Mouse (Mus musculus) cerebellum, adult 9-10 months (tissue): ENCODE measurements around the gene Stoml2.

Experiments used
- DNase-seq: peaks from one replicate; pipeline ENCODE4 v3.0.0; 2022

Stoml2 gene

GRCm38 (mm10) chr4:43031237-43031995, at the start of gene Stoml2:
Gene Stoml2, minus strand, starts transcription at chr4:43031710.
- DNase-seq: peak; percentile 96

- DNase-seq: no peak
Measured at GRCm38 (mm10) chr4:43078071-43078718, 46.7 kb upstream of the Stoml2 start.

- no peak for DNase-seq
Measured at GRCm38 (mm10) chr4:43074923-43075322, 43.4 kb upstream of the Stoml2 start.

DNA sequence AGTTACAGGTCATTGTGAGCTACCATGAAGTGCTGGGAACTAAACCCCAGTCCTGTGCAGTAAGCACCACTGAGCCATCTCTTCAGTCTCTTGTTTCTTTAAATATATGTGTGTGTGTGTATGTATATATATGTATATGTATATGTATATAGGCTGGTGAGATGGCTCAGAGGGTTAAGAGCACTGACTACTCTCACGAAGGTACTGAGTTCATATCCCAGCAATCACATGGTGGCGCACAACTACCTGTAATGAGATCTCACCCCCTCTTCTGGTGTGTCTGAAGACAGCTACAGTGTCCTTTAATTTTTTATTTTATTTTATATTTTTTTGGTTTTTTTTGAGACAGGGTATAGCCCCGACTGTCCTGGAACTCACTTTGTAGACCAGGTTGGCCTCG, 34.0 kb upstream of the Stoml2 start:
- DNase-seq: no peak

DNA sequence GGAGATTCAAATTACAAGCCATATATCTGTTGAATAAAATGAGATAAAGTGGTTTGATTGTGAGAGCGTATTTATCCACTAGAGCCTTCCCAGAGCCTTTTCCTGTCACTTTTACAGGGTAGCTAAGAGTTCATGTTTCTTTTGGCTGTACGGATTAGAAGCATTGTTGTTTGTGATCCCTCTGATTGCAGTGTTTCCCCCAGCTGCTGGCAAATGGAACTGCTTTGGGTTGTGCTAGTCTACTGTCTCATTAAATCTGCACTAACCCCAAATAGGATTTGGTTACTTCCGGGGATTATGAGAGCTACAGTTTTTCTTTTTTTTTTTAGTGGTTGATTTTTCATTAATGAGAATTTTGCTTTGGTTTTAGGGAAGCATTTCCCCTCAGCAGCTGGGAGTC, 28.8 kb upstream of the Stoml2 start:
- no peak for DNase-seq

- DNase-seq: no peak
Measured at GRCm38 (mm10) chr4:43059697-43060096, 28.2 kb upstream of the Stoml2 start.

DNA sequence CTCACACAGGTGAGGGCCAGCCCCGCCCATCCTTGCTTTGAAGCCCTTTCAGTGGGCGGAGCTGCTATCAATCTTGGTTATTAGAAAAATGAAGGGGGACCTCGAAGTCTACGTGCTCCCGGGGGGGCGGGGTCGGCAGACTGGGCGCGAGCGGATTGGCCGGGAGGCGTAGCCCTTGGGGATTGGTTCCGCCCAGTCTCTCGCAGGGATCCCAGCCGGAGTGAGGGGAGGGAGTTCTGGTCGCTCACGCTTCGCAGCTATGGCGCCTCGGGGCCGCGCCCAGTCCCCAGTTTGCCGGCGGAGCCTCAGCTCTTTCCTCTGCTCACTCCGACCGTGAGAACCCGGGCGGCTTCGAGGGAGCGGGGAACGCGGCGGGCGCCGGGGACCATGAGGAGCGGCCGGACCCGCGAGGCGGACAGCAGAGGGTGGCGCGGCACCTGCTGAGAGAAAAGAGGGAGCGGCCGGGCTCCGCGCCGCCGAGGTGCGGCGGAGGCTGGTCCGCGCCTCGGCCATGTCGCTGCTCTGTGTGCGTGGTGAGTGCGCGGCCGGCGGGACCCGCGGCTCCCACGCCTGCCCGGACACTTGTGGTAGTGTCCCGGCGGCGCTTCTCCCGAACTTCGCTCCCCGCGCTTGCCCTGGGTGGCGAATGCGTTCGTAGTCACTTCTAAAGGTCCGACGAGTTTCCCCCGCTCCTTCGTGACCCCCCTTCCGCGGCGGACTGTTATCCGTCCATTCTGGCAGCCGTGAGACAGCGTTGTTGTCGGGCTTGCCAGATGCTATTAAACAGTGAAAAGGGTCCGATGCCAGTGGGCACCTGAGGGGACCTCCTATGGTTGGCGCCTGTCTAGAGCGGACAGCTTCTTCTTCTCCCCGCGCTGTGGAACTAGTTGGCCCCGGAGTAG, 27.5 kb upstream of the Stoml2 start, which contains the start of gene Unc13b:
Gene Unc13b (plus strand): TSS at position 201 of the 902 bp plus-strand sequence.
- DNase-seq: peak; percentile 91

DNA sequence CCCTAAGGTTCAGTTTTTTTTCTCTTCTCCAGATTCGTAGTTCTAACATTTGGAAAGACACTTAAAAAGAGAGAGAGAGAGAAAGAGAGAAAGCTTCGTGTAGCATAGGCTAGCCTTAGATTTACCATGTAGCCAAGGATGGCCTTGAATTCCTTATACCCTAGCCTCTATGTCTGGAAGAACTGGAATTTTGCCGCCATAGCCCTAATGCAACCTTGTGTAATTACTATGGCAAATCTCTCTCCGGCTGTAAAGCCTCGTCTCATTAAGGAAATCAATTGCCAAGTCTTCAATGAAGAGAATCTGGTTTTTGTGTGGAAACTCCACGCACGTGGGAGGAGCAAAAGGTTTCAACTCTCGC, 26.9 kb upstream of the Stoml2 start:
- DNase-seq: no peak

GRCm38 (mm10) chr4:43057654-43058053, 26.1 kb upstream of the Stoml2 start:
- no peak for DNase-seq

GRCm38 (mm10) chr4:43052627-43053026, 21.1 kb upstream of the Stoml2 start:
- DNase-seq: peak; percentile 87

DNA sequence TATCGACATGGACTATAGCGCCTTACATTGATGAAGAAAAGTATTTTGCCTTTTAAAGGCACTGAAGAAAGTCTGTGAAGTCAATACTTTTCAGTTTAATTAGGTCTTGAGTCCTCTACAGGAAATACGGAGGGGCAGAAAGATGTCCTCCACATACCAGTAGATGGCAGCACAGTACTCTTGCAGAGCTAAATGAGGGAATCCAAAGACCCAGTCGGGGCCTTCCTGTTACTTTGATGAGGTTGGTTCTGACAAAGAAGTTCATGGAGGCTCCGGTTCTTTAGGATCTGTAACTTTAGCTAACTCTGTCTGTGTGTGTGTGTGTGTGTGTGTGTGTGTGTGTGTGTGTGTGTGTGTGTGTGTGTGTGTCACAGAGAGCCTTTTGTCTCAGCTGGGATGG, 15.7 kb upstream of the Stoml2 start:
- peak; percentile 90 for DNase-seq

GRCm38 (mm10) chr4:43046607-43047006, 15.1 kb upstream of the Stoml2 start:
- no peak for DNase-seq

DNA sequence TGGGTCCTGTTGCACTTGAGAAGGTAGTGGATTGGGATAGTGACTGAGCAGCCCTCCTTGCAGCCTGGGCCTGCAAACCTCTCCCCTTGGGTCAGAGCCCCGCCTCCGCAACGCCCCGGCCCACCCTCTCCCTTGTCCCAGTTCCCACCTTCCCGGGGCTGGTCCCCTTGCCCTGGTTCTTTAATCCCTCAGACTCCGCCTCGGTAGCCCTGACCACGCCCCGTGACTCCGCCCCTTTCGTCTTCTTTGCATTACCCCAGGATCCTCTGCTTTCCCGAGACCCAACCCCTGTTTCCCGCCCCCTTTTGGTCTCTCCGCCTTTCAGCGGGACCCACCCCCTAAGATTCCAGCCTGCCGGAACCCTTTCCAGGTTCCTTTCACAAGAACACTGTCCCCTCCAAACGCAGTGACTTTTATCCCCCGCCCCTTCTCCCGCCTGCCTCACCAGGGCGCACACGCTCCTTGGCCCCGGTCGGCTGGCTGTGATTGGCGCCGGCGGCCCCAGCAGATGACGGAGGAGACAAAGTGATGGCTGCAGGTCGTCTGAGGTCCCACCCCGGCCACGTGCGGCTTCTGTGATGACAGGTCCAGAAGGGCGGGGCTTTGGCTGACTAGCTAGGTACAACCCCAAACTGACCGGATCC, 14.3 kb upstream of the Stoml2 start, which contains the start of gene Fam214b:
Gene Fam214b (minus strand): TSS at position 562 of the 644 bp plus-strand sequence.
- DNase-seq: peak; percentile 97

DNA sequence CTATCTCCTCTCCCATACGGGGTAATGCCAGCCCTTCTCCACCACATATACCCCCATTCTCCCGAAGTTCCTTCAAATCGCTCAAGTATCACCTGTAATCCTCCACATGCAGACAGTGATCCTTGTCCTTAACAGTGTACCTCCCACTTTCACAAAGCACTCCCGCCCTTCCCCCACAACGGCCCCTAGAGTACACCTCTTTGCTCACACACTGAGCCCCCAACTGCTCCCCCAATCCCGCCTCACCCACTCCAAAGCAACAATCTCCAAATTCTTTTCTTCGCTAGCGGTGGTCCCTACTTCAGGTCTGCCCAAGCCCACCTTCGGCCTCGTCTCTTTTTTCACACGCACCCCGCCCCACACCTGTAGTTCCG, 13.8 kb upstream of the Stoml2 start:
- DNase-seq: no peak

- DNase-seq: peak; percentile 58
Measured at GRCm38 (mm10) chr4:43044673-43045072, 13.2 kb upstream of the Stoml2 start.

DNA sequence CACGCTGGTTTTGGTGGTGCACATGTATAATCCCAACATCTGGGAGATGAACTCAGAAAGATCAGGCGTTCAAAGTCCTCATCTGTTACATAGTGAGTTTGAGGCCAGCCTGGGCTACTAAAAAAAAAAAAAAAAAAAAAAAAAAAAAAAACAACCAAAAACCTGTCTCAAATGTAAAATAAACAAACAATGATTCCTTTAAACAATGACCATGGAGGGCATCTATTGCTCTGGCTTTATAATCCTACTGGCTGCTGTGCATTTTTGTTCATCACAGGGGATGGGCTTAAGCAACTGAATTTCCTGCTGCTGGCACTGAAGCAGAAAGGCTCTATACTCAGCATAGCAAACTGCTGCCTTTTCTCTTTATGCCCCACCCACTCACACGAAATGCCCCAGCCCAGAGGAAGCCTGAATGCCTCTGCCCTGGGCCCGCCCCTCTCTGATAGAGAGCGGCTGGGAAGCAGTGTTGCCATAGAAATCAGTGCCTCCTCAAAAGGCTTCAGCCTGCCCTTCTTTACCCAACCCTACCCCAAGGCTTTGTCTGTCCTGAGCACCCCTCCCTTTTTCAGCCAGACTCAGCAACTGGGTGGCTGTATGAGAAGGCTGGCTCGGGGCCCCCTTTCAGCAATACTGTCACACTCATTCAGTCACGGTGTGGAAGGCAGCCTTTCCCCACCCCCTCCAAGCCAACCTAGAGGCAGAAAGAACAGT, 12.3 kb upstream of the Stoml2 start:
- DNase-seq: peak; percentile 50

GRCm38 (mm10) chr4:43040881-43041547, 9.5 kb upstream of the Stoml2 start:
- DNase-seq: no peak

GRCm38 (mm10) chr4:43040114-43040572, 8.6 kb upstream of the Stoml2 start:
- DNase-seq: peak; percentile 95

DNA sequence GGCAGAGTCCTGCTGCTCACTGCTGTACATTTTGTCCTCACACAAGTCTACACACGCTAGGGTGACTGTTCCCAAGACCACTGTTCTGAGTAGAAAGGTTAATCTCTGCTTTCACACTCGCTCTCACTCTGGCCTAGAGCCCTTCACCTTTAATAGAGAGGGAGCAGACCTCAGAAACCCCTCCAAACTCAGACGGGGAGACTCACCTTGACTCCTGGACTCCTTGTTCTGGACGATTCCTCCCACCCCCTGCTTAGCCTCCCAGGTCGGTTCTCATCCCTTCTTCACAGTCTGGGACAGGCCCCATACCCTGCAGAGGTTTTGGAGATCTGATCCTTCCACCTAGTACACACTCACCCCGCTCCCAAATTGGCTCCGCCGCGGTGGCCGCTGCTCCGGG, 8.1 kb upstream of the Stoml2 start:
- no peak for DNase-seq

- peak; percentile 41 for DNase-seq
Measured at GRCm38 (mm10) chr4:43038567-43039495, 7.3 kb upstream of the Stoml2 start.
